8 mouse cellular contexts compared by ENCODE assay signal in the genomic region with DNA sequence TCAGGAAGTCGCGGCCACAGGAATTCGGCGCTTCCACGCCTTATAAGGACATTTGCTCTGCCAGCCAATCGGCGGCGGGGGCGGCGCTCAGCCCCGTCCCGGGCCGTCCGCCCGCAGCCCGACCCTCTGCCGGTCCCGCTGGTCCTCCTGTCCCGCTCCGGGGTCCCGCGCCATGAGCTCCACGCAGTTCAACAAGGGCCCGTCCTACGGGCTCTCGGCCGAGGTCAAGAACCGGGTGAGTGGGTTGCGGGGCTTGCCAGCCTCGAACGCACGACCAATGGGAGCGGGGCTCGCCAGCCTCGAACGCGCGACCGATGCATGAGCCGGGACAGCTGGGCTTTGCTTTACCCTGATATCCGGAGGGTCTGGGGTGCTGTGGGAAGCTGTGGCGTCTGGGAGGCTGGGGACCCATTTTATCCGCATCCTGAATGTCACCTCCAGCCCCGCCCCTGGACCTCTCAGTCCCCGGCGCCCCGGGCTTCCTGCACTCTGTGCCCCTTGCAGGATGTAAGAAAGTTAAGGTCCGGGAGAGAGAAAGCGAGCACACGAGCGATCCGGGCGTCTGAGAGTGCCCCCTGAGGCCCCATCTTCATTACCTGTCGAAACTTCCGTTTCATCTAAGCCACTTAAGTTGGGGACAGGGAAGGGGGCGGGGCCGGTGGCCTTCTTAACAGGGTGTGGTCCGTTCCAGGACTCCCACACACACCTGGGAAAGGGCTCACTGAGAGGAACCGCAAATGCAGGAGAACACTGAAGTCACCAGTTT. TPM values are rescaled to one million over a fixed set of nuclear protein-coding genes. Genes with fewer than 3 reads are reported as not detected.
DNase-seq lines count a peak whose midpoint lies in the region; ATAC-seq and TF ChIP-seq lines count a peak whose summit lies in the region.

A gene (plus strand): TSS at position 79 of the 766 bp plus-strand sequence.

- peaks cover 38% of the 10 kb centered on the region for H3K27me3 ChIP-seq in erythroblast, embryonic 14.5 days (ENCODE audit: control insufficient read depth)

- peaks cover 69% of the 10 kb centered on the region for H3K4me1 ChIP-seq in erythroblast, embryonic 14.5 days (ENCODE audit: control insufficient read depth)

- ATAC-seq in megakaryocyte-erythroid progenitor cell, adult 5-6 weeks (replicated peaks; ENCODE audit: low FRiP score, low TSS enrichment, poor library complexity, severe bottlenecking): no peak

- no peaks in the 10 kb centered on the region; the same call in 1 of the 2 replicates for H3K36me3 ChIP-seq in erythroblast, embryonic 14.5 days (ENCODE audit: control insufficient read depth)

- peaks cover 21% of the 10 kb centered on the region for H3K9me3 ChIP-seq in erythroblast, embryonic 14.5 days (ENCODE audit: control insufficient read depth, low read length)

- peak within 1 kb of the TSS; percentile 67; the same call in 1 of the 2 replicates for H3K27ac ChIP-seq in left cerebral cortex, adult 2 months

- DNase-seq in left cerebral cortex, adult 2 months (ENCODE audit: extremely low spot score in 1 of 2, low spot score in 2 of 2): no peak
- no peak for DNase-seq in left cerebral cortex, postnatal 25 days (ENCODE audit: low spot score in 2 of 2)
- peak; percentile 75 to 81 for DNase-seq in heart, postnatal 14 days
- peak; percentile 81 to 88 for DNase-seq in kidney, postnatal 4 days
- DNase-seq in spleen, postnatal 4 days (ENCODE audit: low spot score in 2 of 2): peak; percentile 65 to 85
- no peak for DNase-seq in layer of hippocampus, adult 9-11 months

- H3K4me3 ChIP-seq in left cerebral cortex, adult 2 months: peak within 1 kb of the TSS; percentile 50
- peak within 1 kb of the TSS; percentile 60 for H3K4me3 ChIP-seq in erythroblast, embryonic 14.5 days (replicated peaks)

- intact Hi-C loops in left cerebral cortex, adult 2 months (cut with DNase I): loop anchor here (10.0 kb wide), 1 partner anchor 256 kb away; a partner anchor contains a TSS
- intact Hi-C loops in left cerebral cortex, postnatal 25 days (cut with DNase I): loop anchor here (5.0 kb wide), 1 partner anchor 64 kb away; no protein-coding TSS in a partner anchor
- intact Hi-C loops in heart, postnatal 14 days (cut with DNase I): loop anchor here (2.0 to 5.0 kb wide), 2 partner anchors 46 to 64 kb away; no protein-coding TSS in a partner anchor

- no peak for TF ChIP-seq CTCF in left cerebral cortex, adult 2 months (IDR thresholded peaks at IDR 0.05)

RNA-seq across cellular contexts. Expression of the gene that starts here (rescaled TPM):
- total RNA-seq in left cerebral cortex, adult 2 months (2021): 1 to 10 TPM; 5.6 to 8.0 TPM
- 1 to 10 TPM; 6.0 to 8.2 TPM for total RNA-seq in left cerebral cortex, postnatal 25 days (2021)
- polyA plus RNA-seq in erythroblast, embryonic 14.5 days (2012): 0.59 and 0.74 TPM in 2 replicates
- 10 to 100 TPM; 36.2 to 45.9 TPM for total RNA-seq in heart, postnatal 14 days (2021)
- 18.0 and 24.6 TPM in 2 replicates for total RNA-seq in megakaryocyte-erythroid progenitor cell, adult 5-6 weeks (2014; fragmentation: Nextera tagmentation)
- total RNA-seq in megakaryocyte-erythroid progenitor cell, adult 5-6 weeks (2017): 13.8 and 25.6 TPM in 2 replicates

Comparison
In these comparisons a context has a peak if more than half of its experiments do, and no peak if none do; other contexts are left out.
1. DNase-seq: peak in heart, postnatal 14 days (2 of 2), kidney, postnatal 4 days (2 of 2) and spleen, postnatal 4 days (2 of 2); none in left cerebral cortex, adult 2 months (0 of 2), left cerebral cortex, postnatal 25 days (0 of 2) and layer of hippocampus, adult 9-11 months (single experiment).